Mouse (Mus musculus) kidney, embryonic 14.5 days (tissue): Measurements from ENCODE around the gene Rab35. TPM values are rescaled to one million over a fixed set of nuclear protein-coding genes. Genes with fewer than 3 reads are reported as not detected.

Source experiments
- ATAC-seq: fragments of 200-750 bp; cut with Nextera tagmentation; 2 replicates; pipeline ENCODE4 v1.8.0; 2017; ENCODE audit warnings: moderate number of reproducible peaks, mild to moderate bottlenecking, moderate TSS enrichment, moderate library complexity; ENCODE audit not compliant: low FRiP score, low TSS enrichment
- H3K27ac ChIP-seq: fragments of 300-500 bp; sonication (generic); 2 replicates; pipeline ENCODE4 v1.5.1; 2014; ENCODE audit warnings: low read depth, mild to moderate bottlenecking, low read length, moderate library complexity, mixed read lengths
- H3K27me3 ChIP-seq: fragments of 300-500 bp; sonication (generic); 2 replicates; pipeline ENCODE4 v1.6.1; 2014; ENCODE audit warnings: mild to moderate bottlenecking, low read length; ENCODE audit not compliant: control insufficient read depth, insufficient read depth
- H3K36me3 ChIP-seq: fragments of 300-500 bp; sonication (generic); 2 replicates; pipeline ENCODE4 v1.6.1; 2014; ENCODE audit warnings: low read length, mixed read lengths; ENCODE audit not compliant: control insufficient read depth, insufficient read depth
- H3K4me1 ChIP-seq: fragments of 300-500 bp; sonication (generic); 2 replicates; pipeline ENCODE4 v1.6.1; 2014; ENCODE audit warnings: low read length, mixed read lengths; ENCODE audit not compliant: control insufficient read depth, insufficient read depth
- H3K4me2 ChIP-seq: fragments of 300-500 bp; sonication (generic); replicated peaks from 2 replicates; pipeline ENCODE4 v1.6.1; 2014; ENCODE audit warnings: low read depth, mild to moderate bottlenecking, low read length
- H3K4me3 ChIP-seq: fragments of 300-500 bp; sonication (generic); 2 replicates; pipeline ENCODE4 v1.5.1; 2014; ENCODE audit warnings: mild to moderate bottlenecking, low read length
- H3K9ac ChIP-seq: fragments of 300-500 bp; sonication (generic); 2 replicates; pipeline ENCODE4 v1.6.1; 2014; ENCODE audit warnings: low read depth, mild to moderate bottlenecking, low read length, moderate library complexity
- H3K9me3 ChIP-seq: fragments of 300-500 bp; sonication (generic); 2 replicates; pipeline ENCODE4 v1.6.1; 2016; ENCODE audit warnings: low read length; ENCODE audit not compliant: control insufficient read depth
- WGBS: fragments of 180-500 bp; shearing (Covaris S2); extraction: QIAGEN DNeasy Blood & Tissue Kit; methylation state at CpG from one replicate; pipeline ENCODE4 v1.1.7; 2014; 5-methylcytosine and 5-hydroxymethylcytosine counted together
- polyA plus RNA-seq: library from polyadenylated mRNA; unstranded; fragments of >200 nt; fragmentation: Nextera tagmentation; extraction: Ambion mirVana; gene quantifications from 2 replicates; pipeline ENCODE4 v1.2.1, GENCODE M21; 2014

Rab35 gene
- polyA plus RNA-seq: 17.7 and 18.6 TPM in 2 replicates

DNA sequence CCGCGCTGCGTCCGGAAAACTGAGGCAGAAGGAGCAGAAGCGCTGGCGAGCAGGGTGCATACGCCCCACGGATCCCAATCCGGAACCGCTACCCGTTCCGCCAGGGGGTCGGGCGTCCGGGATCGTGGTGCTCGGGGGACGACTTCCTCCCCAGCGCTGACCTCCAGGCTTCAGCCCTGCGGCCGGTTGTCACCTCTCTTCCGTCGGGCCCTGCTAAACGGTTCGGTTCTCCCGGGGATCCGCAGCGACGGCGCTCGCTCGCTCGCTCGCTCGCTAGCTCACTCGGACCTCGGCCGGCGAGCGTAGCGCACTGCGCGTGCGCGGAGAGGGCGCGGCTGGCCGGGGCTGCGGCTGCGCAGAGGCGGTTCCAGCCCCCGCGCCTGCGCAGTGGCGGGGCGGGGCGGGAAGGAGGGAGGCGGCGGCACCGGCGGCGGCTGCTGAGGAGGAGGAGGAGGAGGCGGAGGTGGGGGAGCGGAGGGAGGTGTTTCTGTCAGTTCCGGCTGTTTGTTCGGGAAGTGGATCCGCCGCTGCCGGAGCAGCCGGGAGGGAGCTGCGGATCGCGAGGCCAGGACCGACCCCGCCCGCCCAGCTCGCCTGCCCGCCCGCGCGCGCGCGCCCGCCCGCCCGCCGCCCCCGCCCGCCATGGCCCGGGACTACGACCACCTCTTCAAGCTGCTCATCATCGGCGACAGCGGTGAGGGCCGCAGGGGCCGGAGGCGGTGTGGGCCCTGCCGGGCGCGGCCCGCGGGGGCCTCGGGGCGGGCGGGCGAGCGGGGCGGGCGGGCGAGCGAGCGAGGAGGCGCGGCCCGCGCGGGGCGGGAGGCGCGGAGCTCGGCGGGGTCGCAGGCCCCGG lies at the start of gene Rab35:
Gene Rab35 (plus strand): TSS at position 404 of the 853 bp plus-strand sequence.
- 1% methylated on average over 72 of the region's 125 CpGs for WGBS
- H3K9ac ChIP-seq: peak within 1 kb of the TSS; percentile 94
- H3K36me3 ChIP-seq: no peaks in the 10 kb centered on the region
- H3K27ac ChIP-seq: peak within 1 kb of the TSS; percentile 77; the same call in 1 of the 2 replicates
- H3K4me2 ChIP-seq: peak within 1 kb of the TSS; percentile 85
- H3K9me3 ChIP-seq: no peaks in the 10 kb centered on the region
- peak within 1 kb of the TSS; percentile 81 for H3K4me3 ChIP-seq
- ATAC-seq: peak; percentile 81
- H3K27me3 ChIP-seq: no peaks in the 10 kb centered on the region
- peaks cover 10% of the 10 kb centered on the region for H3K4me1 ChIP-seq

DNA sequence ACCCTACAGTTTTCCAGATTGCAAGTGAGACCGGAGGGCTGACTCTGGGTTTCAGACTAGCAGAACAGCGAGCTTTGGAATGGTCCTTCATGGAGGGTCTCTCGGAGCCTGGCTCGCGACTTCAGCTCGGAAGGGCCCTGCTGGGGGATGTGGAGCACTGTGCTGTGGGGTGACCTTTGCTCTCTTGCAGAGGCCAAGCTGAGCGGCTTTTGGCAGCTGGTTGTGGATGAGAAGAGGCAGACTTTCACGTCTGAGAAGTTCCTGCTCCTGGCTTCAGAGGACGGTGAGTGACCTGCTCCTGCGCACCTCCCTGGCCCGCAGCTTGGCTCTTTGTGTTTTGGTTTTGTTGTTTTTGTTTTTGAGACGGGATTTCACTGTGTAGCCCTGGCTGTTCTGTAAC lies 46.1 kb upstream of the Rab35 start:
- Histone ChIP-seq H3K36me3 (peaks cover 97% of the 10 kb centered on the region), H3K4me1 (no peaks in the 10 kb centered on the region), H3K4me2 (no peak overlapping the region), H3K27me3 (no peaks in the 10 kb centered on the region), H3K9me3 (peaks cover 13% of the 10 kb centered on the region; the same call in 1 of the 2 replicates), H3K27ac (no peak overlapping the region), H3K9ac (no peak overlapping the region), H3K4me3 (no peak overlapping the region)
- ATAC-seq: no peak
- 84% methylated on average over 12 of the region's 12 CpGs for WGBS

GRCm38 (mm10) chr5:115586166-115586565 lies 45.5 kb upstream of the Rab35 start:
- ATAC-seq: no peak
- Histone ChIP-seq H3K9ac (no peak overlapping the region), H3K4me2 (no peak overlapping the region), H3K9me3 (peaks cover 13% of the 10 kb centered on the region; the same call in 1 of the 2 replicates), H3K4me1 (no peaks in the 10 kb centered on the region), H3K4me3 (no peak overlapping the region), H3K27me3 (no peaks in the 10 kb centered on the region), H3K36me3 (peaks cover 97% of the 10 kb centered on the region), H3K27ac (no peak overlapping the region)
- 94% methylated on average over 15 of the region's 15 CpGs for WGBS

GRCm38 (mm10) chr5:115586780-115587179 lies 44.9 kb upstream of the Rab35 start:
- H3K27ac ChIP-seq: no peak overlapping the region
- no peak overlapping the region for H3K9ac ChIP-seq
- H3K9me3 ChIP-seq: peaks cover 10% of the 10 kb centered on the region; the same call in 1 of the 2 replicates
- no peak overlapping the region for H3K4me3 ChIP-seq
- no peak overlapping the region for H3K4me2 ChIP-seq
- H3K27me3 ChIP-seq: no peaks in the 10 kb centered on the region
- no peaks in the 10 kb centered on the region for H3K4me1 ChIP-seq
- 97% methylated on average over 2 of the region's 2 CpGs for WGBS
- peaks cover 97% of the 10 kb centered on the region for H3K36me3 ChIP-seq
- no peak for ATAC-seq

DNA sequence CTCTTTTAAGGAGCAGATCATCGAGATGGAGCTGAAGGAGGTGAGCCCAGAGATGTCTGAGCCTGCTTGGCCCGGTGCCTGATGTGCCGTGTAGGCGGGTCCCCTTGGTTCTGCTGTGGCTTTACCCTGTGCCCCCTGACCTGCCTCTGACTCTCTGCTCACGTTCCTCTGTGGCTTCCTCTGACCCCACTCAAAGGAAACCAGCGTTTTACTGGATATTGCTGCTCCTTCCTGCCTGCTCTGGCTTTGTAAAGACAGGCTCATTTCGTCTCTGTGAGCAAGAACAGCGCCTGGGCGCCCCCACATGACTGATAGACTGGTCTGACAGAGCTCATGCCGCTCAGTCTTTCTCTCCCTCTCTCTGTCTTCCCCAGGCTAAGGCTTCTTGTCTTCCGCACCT lies 40.7 kb upstream of the Rab35 start:
- Histone ChIP-seq H3K36me3 (peaks cover 97% of the 10 kb centered on the region), H3K9me3 (no peaks in the 10 kb centered on the region), H3K9ac (no peak overlapping the region), H3K27me3 (no peaks in the 10 kb centered on the region), H3K4me3 (no peak overlapping the region), H3K27ac (no peak overlapping the region), H3K4me2 (no peak overlapping the region), H3K4me1 (no peaks in the 10 kb centered on the region)
- WGBS: 77% methylated on average over 11 of the region's 11 CpGs
- ATAC-seq: no peak

DNA sequence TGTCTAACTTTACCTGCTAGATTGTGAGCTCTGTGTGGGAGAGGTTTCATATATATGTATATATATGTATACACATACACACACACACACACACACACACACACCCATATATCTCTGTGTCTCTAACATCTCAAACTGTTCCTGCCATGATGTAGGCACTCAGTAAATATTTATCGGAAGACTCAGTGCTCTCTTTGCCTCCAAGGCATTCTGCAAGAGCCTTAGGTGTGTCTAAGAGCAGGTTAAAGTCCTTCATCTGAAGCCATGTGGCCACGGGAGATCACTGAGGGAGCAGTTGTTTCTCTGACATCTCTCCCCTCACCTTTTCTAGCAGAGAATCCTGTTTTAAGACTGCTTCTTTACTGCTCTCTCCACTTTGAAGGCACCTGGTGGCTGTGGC lies 40.2 kb upstream of the Rab35 start:
- WGBS: 96% methylated on average over 2 of the region's 2 CpGs
- Histone ChIP-seq H3K4me1 (no peaks in the 10 kb centered on the region), H3K27me3 (no peaks in the 10 kb centered on the region), H3K36me3 (peaks cover 97% of the 10 kb centered on the region), H3K27ac (no peak overlapping the region), H3K9me3 (no peaks in the 10 kb centered on the region), H3K4me3 (no peak overlapping the region), H3K4me2 (no peak overlapping the region), H3K9ac (no peak overlapping the region)
- no peak for ATAC-seq

DNA sequence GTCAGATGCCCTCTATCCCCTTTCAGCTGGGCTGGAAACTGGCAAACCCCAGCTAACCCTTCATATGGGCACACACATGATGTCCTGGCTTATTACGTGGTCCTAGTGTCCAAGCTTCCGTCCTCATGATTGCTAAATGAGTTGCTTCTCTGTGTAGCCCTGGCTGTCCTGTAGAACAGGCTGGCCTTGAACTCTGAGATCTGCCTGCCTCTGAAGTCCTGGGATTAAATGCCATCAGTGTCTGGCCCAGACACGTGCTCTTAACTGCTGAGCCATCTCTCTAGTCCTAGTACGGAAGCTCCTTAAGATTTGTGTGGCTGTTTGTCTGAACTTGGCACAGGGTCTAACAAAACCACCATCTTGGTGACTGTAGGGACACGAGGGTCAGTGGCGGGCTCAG lies 28.1 kb upstream of the Rab35 start:
- Histone ChIP-seq H3K36me3 (peaks cover 82% of the 10 kb centered on the region), H3K27me3 (no peaks in the 10 kb centered on the region)
- WGBS: 93% methylated on average over 6 of the region's 6 CpGs

DNA sequence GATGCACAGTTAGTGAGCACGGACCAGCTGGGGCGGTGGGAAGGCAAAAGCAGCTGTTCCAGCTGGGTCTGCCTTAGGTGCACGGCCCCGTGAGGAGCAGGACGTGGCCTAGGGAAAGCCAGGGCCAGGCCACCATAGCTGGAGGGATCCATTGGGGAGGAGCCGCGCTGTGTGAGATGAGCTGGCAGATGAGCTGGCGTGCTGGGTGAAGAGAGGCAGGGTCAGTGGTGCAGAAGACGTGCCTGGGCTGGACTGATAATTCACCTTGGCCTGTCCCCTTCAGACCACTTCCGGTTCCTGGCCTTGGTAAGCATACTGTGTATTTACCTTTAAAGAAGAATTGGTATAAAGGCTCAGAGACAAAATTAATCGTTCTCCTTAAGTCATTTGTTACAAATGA lies 20.1 kb upstream of the Rab35 start:
- H3K27me3 ChIP-seq: no peaks in the 10 kb centered on the region
- no peak for ATAC-seq

More for the DNA sequence above, 28.1 kb upstream of the Rab35 start:
- H3K4me3 ChIP-seq: no peak overlapping the region
- H3K9me3 ChIP-seq: no peaks in the 10 kb centered on the region
- no peak overlapping the region for H3K4me2 ChIP-seq
- no peak overlapping the region for H3K9ac ChIP-seq
- H3K27ac ChIP-seq: no peak overlapping the region
- no peak for ATAC-seq
- no peaks in the 10 kb centered on the region for H3K4me1 ChIP-seq

GRCm38 (mm10) chr5:115613332-115613731 lies 18.4 kb upstream of the Rab35 start:
- Histone ChIP-seq H3K4me2 (no peak overlapping the region), H3K4me3 (no peak overlapping the region), H3K9ac (no peak overlapping the region), H3K9me3 (no peaks in the 10 kb centered on the region), H3K36me3 (peaks cover 96% of the 10 kb centered on the region), H3K27me3 (no peaks in the 10 kb centered on the region), H3K4me1 (no peaks in the 10 kb centered on the region), H3K27ac (no peak overlapping the region)
- 91% methylated on average over 9 of the region's 9 CpGs for WGBS
- ATAC-seq: no peak

More for the DNA sequence above, 20.1 kb upstream of the Rab35 start:
- 90% methylated on average over 11 of the region's 11 CpGs for WGBS
- no peak overlapping the region for H3K27ac ChIP-seq
- H3K9ac ChIP-seq: no peak overlapping the region
- H3K4me1 ChIP-seq: no peaks in the 10 kb centered on the region
- no peaks in the 10 kb centered on the region for H3K9me3 ChIP-seq
- H3K4me3 ChIP-seq: no peak overlapping the region
- peaks cover 91% of the 10 kb centered on the region for H3K36me3 ChIP-seq
- H3K4me2 ChIP-seq: no peak overlapping the region
